Mouse (Mus musculus) neural tube, embryonic 11.5 days (tissue): Measurements from ENCODE around the gene Olfr545. TPM values are rescaled to one million over a fixed set of nuclear protein-coding genes. Genes with fewer than 3 reads are reported as not detected.
A peak's percentile ranks its signal among the peaks of the same experiment; 100 is the strongest.

ENCODE experiments used
- ATAC-seq: fragments of 200-750 bp; cut with Nextera tagmentation; 2 replicates; pipeline ENCODE4 v1.8.0; 2017; ENCODE audit warnings: moderate number of reproducible peaks, mild to moderate bottlenecking, moderate TSS enrichment, moderate library complexity; ENCODE audit not compliant: insufficient read depth, low FRiP score, low TSS enrichment
- DNase-seq: peaks from one replicate; pipeline ENCODE4 v3.0.0-alpha.2; 2015; ENCODE audit warnings: low spot score
- H3K27ac ChIP-seq: fragments of 300-500 bp; sonication (generic); 2 replicates; pipeline ENCODE4 v1.5.1; 2014; ENCODE audit warnings: low read depth, mild to moderate bottlenecking, low read length
- H3K27me3 ChIP-seq: fragments of 300-500 bp; sonication (generic); 2 replicates; pipeline ENCODE4 v1.6.1; 2014; ENCODE audit warnings: mild to moderate bottlenecking, low read length, mixed read lengths; ENCODE audit not compliant: control insufficient read depth, insufficient read depth
- H3K36me3 ChIP-seq: fragments of 300-500 bp; sonication (generic); 2 replicates; pipeline ENCODE4 v1.6.1; 2014; ENCODE audit warnings: mild to moderate bottlenecking, low read length, moderate library complexity, mixed read lengths; ENCODE audit not compliant: control insufficient read depth, insufficient read depth
- H3K4me1 ChIP-seq: fragments of 300-500 bp; sonication (generic); 2 replicates; pipeline ENCODE4 v1.6.1; 2014; ENCODE audit warnings: low read length, mixed read lengths; ENCODE audit not compliant: control insufficient read depth, insufficient read depth
- H3K4me2 ChIP-seq: fragments of 300-500 bp; sonication (generic); 2 replicates; pipeline ENCODE4 v1.6.1; 2014; ENCODE audit warnings: low read depth, mild to moderate bottlenecking, moderate library complexity
- H3K4me3 ChIP-seq: fragments of 300-500 bp; sonication (generic); 2 replicates; pipeline ENCODE4 v1.5.1; 2014; ENCODE audit warnings: low read depth, low read length
- H3K9ac ChIP-seq: fragments of 300-500 bp; sonication (generic); 2 replicates; pipeline ENCODE4 v1.6.1; 2014; ENCODE audit warnings: mild to moderate bottlenecking, low read length
- H3K9me3 ChIP-seq: fragments of 300-500 bp; sonication (generic); 2 replicates; pipeline ENCODE4 v1.6.1; 2016; ENCODE audit warnings: low read length; ENCODE audit not compliant: control insufficient read depth
- WGBS: fragments of 180-500 bp; shearing (Covaris S2); extraction: QIAGEN DNeasy Blood & Tissue Kit; methylation state at CpG from one replicate; pipeline ENCODE4 v1.1.7; 2014; 5-methylcytosine and 5-hydroxymethylcytosine counted together
- polyA plus RNA-seq: library from polyadenylated mRNA; unstranded; fragments of >200 nt; fragmentation: Nextera tagmentation; extraction: Ambion mirVana; gene quantifications from 2 replicates; pipeline ENCODE4 v1.2.1, GENCODE M21; 2014

Olfr545 gene
- polyA plus RNA-seq, result 0.08 TPM in 1 of 2 replicates, not detected in the other

- Histone ChIP-seq H3K36me3 (no peaks in the 10 kb centered on the region), H3K9me3 (no peaks in the 10 kb centered on the region), H3K27me3 (no peaks in the 10 kb centered on the region), H3K4me3 (no peak within 1 kb of the TSS), H3K9ac (no peak within 1 kb of the TSS), H3K4me1 (no peaks in the 10 kb centered on the region), H3K27ac (no peak within 1 kb of the TSS), H3K4me2 (no peak within 1 kb of the TSS)
- no peak for DNase-seq
- 72% methylated on average over 3 of the region's 3 CpGs for WGBS
- no peak for ATAC-seq
These were observed at the start of gene Olfr545 for GRCm38 (mm10) chr7:102499473-102499872. Olfr545 (minus strand) TSS chr7:102499573.

DNA sequence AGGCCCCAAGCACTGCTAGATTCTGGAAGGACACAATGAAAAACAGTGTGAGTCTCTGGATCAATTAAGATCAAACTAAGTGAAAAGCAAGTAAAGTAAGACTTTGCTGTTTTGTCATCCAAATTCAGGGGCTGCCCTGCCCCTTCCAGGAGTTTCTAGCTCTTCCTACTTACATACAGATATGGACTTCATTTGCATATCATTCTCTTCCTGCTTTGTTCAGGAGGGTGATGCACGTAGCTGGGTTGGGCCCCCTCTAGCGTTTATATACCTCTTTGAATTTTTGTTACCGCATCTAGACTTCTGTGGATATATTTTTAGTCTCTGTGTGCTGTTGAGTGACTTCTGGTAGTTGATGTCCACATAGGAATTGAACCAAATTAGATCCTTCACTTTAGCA lies 41.9 kb upstream of the Olfr545 start:
- no peak overlapping the region for H3K4me2 ChIP-seq
- no peak overlapping the region for H3K4me3 ChIP-seq
- no peak for ATAC-seq
- no peaks in the 10 kb centered on the region for H3K4me1 ChIP-seq
- no peaks in the 10 kb centered on the region for H3K36me3 ChIP-seq
- DNase-seq, result no peak
- WGBS, result 65% methylated on average over 3 of the region's 3 CpGs
- H3K27ac ChIP-seq, result no peak overlapping the region
- no peaks in the 10 kb centered on the region for H3K9me3 ChIP-seq
- no peak overlapping the region for H3K9ac ChIP-seq
- no peaks in the 10 kb centered on the region for H3K27me3 ChIP-seq

DNA sequence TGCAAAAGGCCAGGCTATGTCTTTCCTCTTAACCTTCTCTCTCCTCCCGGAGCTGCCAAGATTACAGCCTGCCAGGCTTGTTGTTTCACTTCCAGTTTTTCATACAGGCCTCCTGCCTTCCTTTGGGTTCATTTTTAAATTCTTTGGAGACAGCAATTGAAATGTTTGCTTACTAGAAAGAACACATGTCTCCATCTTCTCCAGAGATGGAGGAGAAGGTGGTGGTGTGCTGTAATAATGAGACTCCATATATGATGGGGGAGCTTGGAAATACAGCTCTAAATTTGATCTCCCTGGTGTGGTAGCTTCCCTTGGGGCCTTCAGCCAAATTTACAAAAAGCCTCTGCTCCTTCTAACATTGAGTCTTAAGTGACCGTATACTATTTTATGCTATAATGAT lies 41.2 kb upstream of the Olfr545 start, which contains the start of gene Olfr548-ps1:
Olfr548-ps1 (plus strand) TSS at position 301 of the 400 bp plus-strand sequence.
- H3K27me3 ChIP-seq, result no peaks in the 10 kb centered on the region
- ATAC-seq (no peak), DNase-seq (no peak)
- H3K9me3 ChIP-seq, result no peaks in the 10 kb centered on the region
- H3K9ac ChIP-seq, result no peak within 1 kb of the TSS
- H3K36me3 ChIP-seq, result no peaks in the 10 kb centered on the region
- whole genome bisulfite sequencing, result 83% methylated on average over 2 of the region's 2 CpGs
- H3K27ac ChIP-seq, result no peak within 1 kb of the TSS
- no peaks in the 10 kb centered on the region for H3K4me1 ChIP-seq
- H3K4me2 ChIP-seq, result no peak within 1 kb of the TSS
- no peak within 1 kb of the TSS for H3K4me3 ChIP-seq

GRCm38 (mm10) chr7:102534449-102534848 lies 35.1 kb upstream of the Olfr545 start, which contains the start of gene Olfr547:
Olfr547 (plus strand) TSS chr7:102534749.
- no peaks in the 10 kb centered on the region for H3K27me3 ChIP-seq
- WGBS, result 80% methylated on average over 1 of the region's 1 CpGs
- H3K4me1 ChIP-seq, result no peaks in the 10 kb centered on the region
- H3K27ac ChIP-seq, result no peak within 1 kb of the TSS
- no peak for DNase-seq
- no peak within 1 kb of the TSS for H3K9ac ChIP-seq
- no peaks in the 10 kb centered on the region for H3K9me3 ChIP-seq
- H3K4me2 ChIP-seq, result no peak within 1 kb of the TSS
- no peaks in the 10 kb centered on the region for H3K36me3 ChIP-seq
- no peak for ATAC-seq
- no peak within 1 kb of the TSS for H3K4me3 ChIP-seq

DNA sequence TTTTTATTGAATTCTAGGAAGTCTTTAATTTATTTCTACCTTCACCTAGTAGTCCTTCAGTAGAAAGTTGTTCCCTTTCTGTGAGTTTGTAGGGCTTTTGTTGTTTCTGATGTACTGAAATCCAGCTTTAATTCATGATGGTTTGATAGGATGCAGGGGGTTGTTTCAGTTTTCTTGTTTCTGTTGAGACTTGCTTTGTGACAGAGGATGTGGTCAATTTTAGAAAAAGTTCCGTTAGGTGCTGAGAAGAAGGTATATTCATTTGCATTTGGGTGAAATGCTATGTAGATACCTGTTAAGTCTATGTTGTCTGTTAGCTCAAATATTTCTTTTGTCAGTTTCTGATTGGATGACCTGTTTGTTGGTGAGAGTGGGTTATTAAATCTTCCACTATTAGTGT lies 29.7 kb upstream of the Olfr545 start:
- Histone ChIP-seq H3K27ac (no peak overlapping the region), H3K4me2 (no peak overlapping the region), H3K27me3 (no peaks in the 10 kb centered on the region), H3K4me3 (no peak overlapping the region), H3K36me3 (no peaks in the 10 kb centered on the region), H3K9ac (no peak overlapping the region), H3K4me1 (no peaks in the 10 kb centered on the region), H3K9me3 (no peaks in the 10 kb centered on the region)
- 88% methylated on average over 1 of the region's 1 CpGs for WGBS
- ATAC-seq, result no peak
- no peak for DNase-seq

- Histone ChIP-seq H3K9ac (no peak overlapping the region), H3K4me2 (no peak overlapping the region), H3K9me3 (no peaks in the 10 kb centered on the region), H3K4me1 (0 out of 2 replicates have a peak, but pooled peaks cover 3% of the 10 kb centered on the region), H3K4me3 (no peak overlapping the region), H3K27me3 (no peaks in the 10 kb centered on the region), H3K27ac (no peak overlapping the region), H3K36me3 (no peaks in the 10 kb centered on the region)
- ATAC-seq, result no peak
- WGBS, result 94% methylated on average over 2 of the region's 2 CpGs
- no peak for DNase-seq
These were observed 17.6 kb upstream of the Olfr545 start for GRCm38 (mm10) chr7:102517051-102517335.

- Histone ChIP-seq H3K27me3 (no peaks in the 10 kb centered on the region), H3K36me3 (no peaks in the 10 kb centered on the region), H3K4me3 (no peak overlapping the region), H3K4me1 (0 out of 2 replicates have a peak, but pooled peaks cover 3% of the 10 kb centered on the region), H3K27ac (no peak overlapping the region), H3K9ac (no peak overlapping the region), H3K9me3 (no peaks in the 10 kb centered on the region), H3K4me2 (no peak overlapping the region)
- no peak for ATAC-seq
- 82% methylated on average over 10 of the region's 10 CpGs for WGBS
- DNase-seq, result no peak
These were observed 17.1 kb upstream of the Olfr545 start for GRCm38 (mm10) chr7:102516261-102517050.

- Histone ChIP-seq H3K36me3 (no peaks in the 10 kb centered on the region), H3K4me1 (0 out of 2 replicates have a peak, but pooled peaks cover 3% of the 10 kb centered on the region), H3K4me3 (no peak overlapping the region), H3K27ac (no peak overlapping the region), H3K4me2 (no peak overlapping the region), H3K27me3 (no peaks in the 10 kb centered on the region), H3K9me3 (no peaks in the 10 kb centered on the region), H3K9ac (no peak overlapping the region)
- ATAC-seq (no peak), DNase-seq (no peak)
- 71% methylated on average over 4 of the region's 4 CpGs for WGBS
These were observed 14.8 kb upstream of the Olfr545 start for GRCm38 (mm10) chr7:102514144-102514543.

GRCm38 (mm10) chr7:102512814-102513435 lies 13.6 kb upstream of the Olfr545 start:
- no peaks in the 10 kb centered on the region for H3K27me3 ChIP-seq
- peak overlapping the region; percentile 70 for H3K9ac ChIP-seq
- H3K4me3 ChIP-seq, result peak overlapping the region; percentile 38
- DNase-seq, result peak; percentile 93
- ATAC-seq, result peak; percentile 96
- H3K4me1 ChIP-seq, result 0 out of 2 replicates have a peak, but pooled peaks cover 3% of the 10 kb centered on the region
- H3K27ac ChIP-seq, result no peak overlapping the region
- 1% methylated on average over 52 of the region's 54 CpGs for whole genome bisulfite sequencing
- no peaks in the 10 kb centered on the region for H3K9me3 ChIP-seq
- H3K4me2 ChIP-seq, result peak overlapping the region; percentile 77
- no peaks in the 10 kb centered on the region for H3K36me3 ChIP-seq
